ENCODE assay signal across 21 mouse cellular contexts in the genomic region with DNA sequence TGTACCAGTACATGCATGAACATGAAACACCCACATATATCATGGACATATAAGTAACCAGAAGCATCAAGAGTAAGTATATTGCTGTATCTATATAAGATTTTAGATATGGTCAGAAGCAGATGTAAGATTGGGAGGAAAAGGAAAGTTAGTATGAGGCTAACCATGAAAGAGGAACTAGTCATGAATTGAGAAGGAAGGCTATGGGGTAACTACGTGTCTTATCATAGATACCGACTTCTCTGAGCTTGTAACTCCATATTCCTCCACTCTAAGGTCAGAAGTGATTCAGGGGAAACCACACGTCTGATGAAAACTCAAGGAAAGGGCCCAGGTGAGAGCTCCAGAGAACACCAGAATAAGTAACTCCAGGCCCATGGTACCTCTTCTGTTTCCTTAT. TPM values are rescaled to one million over a fixed set of nuclear protein-coding genes. Genes with fewer than 3 reads are reported as not detected.
DNase-seq lines count a peak whose midpoint lies in the region; ATAC-seq and TF ChIP-seq lines count a peak whose summit lies in the region.
"Had no signal": no experiment of that assay in that cellular context is flagged by ENCODE, and none has a peak within 500 bp of the region (broad histone marks: within the 10 kb centered on the region; RNA-seq: fewer than 3 reads in every experiment).

No protein-coding gene starts in this region.

- ATAC-seq in common myeloid progenitor, adult 5-6 weeks (replicated peaks; ENCODE audit: low read depth, poor library complexity, severe bottlenecking): peak; percentile 16; the same call in 1 of the 2 replicates
- ATAC-seq in liver, embryonic 15.5 days (ENCODE audit: insufficient read depth): no peak
- ATAC-seq: forebrain, embryonic 15.5 days; intestine, embryonic 15.5 days had no signal

- TF ChIP-seq CTCF in spleen, adult 2 months (IDR thresholded peaks at IDR 0.05; ENCODE audit: extremely low read depth, insufficient read depth, insufficient read length, insufficient replicate concordance): no peak

- H3K4me2 ChIP-seq in liver, embryonic 15.5 days: peak overlapping the region; percentile 74
- H3K4me2 ChIP-seq: embryonic facial prominence, embryonic 12.5 days; forebrain, embryonic 15.5 days; heart, embryonic 11.5 days; hindbrain, embryonic 13.5 days; intestine, embryonic 15.5 days; midbrain, embryonic 11.5 days had no signal

- no peak for DNase-seq in spleen, adult 2 months (ENCODE audit: low read depth in 1 of 2, low spot score in 2 of 2)
- no peak for DNase-seq in spleen, postnatal 10 days (ENCODE audit: low spot score in 2 of 2)
- peak; percentile 59 for DNase-seq in splenic B cell, adult 2 months (ENCODE audit: low read depth, low spot score)
- no peak for DNase-seq in embryo, embryonic 11 days
- DNase-seq in layer of hippocampus, adult 8-10 months (ENCODE audit: low spot score in 2 of 2): no peak
- DNase-seq in cerebellum, adult 11-12 months: no peak
- DNase-seq: adrenal gland, postnatal 25 days; cerebellum, adult 8-10 months; heart, postnatal 10 days; kidney, adult 9 months; kidney, postnatal 36 days; left cerebral cortex, postnatal 4 days; thymus, postnatal 36 days had no signal

- H3K27me3 ChIP-seq in spleen, adult 2 months (ENCODE audit: control insufficient read depth, insufficient read depth, low read length): no peaks in the 10 kb centered on the region
- H3K27me3 ChIP-seq in liver, embryonic 15.5 days: no peaks in the 10 kb centered on the region
- no peaks in the 10 kb centered on the region for H3K27me3 ChIP-seq in splenic B cell, adult 2 months (ENCODE audit: control insufficient read depth, insufficient read depth, low read length, poor library complexity, severe bottlenecking)
- H3K27me3 ChIP-seq: embryonic facial prominence, embryonic 12.5 days; forebrain, embryonic 15.5 days; hindbrain, embryonic 13.5 days; intestine, embryonic 15.5 days had no signal

- no peak overlapping the region for H3K4me3 ChIP-seq in spleen, adult 2 months (ENCODE audit: extremely low read depth, insufficient read depth, insufficient read length)
- peak overlapping the region; percentile 89 for H3K4me3 ChIP-seq in liver, embryonic 15.5 days (replicated peaks)
- H3K4me3 ChIP-seq: embryonic facial prominence, embryonic 12.5 days; forebrain, embryonic 15.5 days; hindbrain, embryonic 13.5 days; intestine, embryonic 15.5 days had no signal

- TF ChIP-seq POLR2A in spleen, adult 2 months (IDR thresholded peaks at IDR 0.05; ENCODE audit: low read depth, low read length): no peak

- peaks cover 18% of the 10 kb centered on the region for H3K4me1 ChIP-seq in spleen, adult 2 months (ENCODE audit: control insufficient read depth, insufficient read depth, insufficient read length)
- peaks cover 39% of the 10 kb centered on the region for H3K4me1 ChIP-seq in liver, embryonic 15.5 days (replicated peaks)

- H3K9ac ChIP-seq in liver, embryonic 15.5 days: peak overlapping the region; percentile 99
- H3K9ac ChIP-seq: embryonic facial prominence, embryonic 12.5 days; forebrain, embryonic 15.5 days; hindbrain, embryonic 13.5 days; intestine, embryonic 15.5 days had no signal

- no peaks in the 10 kb centered on the region for H3K36me3 ChIP-seq in spleen, adult 2 months (ENCODE audit: control insufficient read depth, insufficient read depth, low read length)
- H3K36me3 ChIP-seq in liver, embryonic 15.5 days (replicated peaks): 0 out of 2 replicates have a peak, but pooled peaks cover under 1% of the 10 kb centered on the region
- no peaks in the 10 kb centered on the region for H3K36me3 ChIP-seq in splenic B cell, adult 2 months (ENCODE audit: control insufficient read depth, insufficient read depth, low read length, poor library complexity, severe bottlenecking)
- H3K36me3 ChIP-seq: embryonic facial prominence, embryonic 12.5 days; forebrain, embryonic 15.5 days; hindbrain, embryonic 13.5 days; intestine, embryonic 15.5 days had no signal

- 12% methylated on average over 3 of the region's 3 CpGs for WGBS in spleen, adult 2 months
- 7% methylated on average over 3 of the region's 3 CpGs for WGBS in liver, embryonic 15.5 days (ENCODE audit: insufficient replicate concordance)

- H3K27ac ChIP-seq in spleen, adult 2 months (ENCODE audit: insufficient read depth, low read length): peak overlapping the region; percentile 100
- H3K27ac ChIP-seq in liver, embryonic 15.5 days (replicated peaks): peak overlapping the region; percentile 100
- H3K27ac ChIP-seq: embryonic facial prominence, embryonic 12.5 days; forebrain, embryonic 15.5 days; hindbrain, embryonic 13.5 days; intestine, embryonic 15.5 days had no signal

- no peaks in the 10 kb centered on the region for H3K9me3 ChIP-seq in liver, embryonic 15.5 days (replicated peaks)
- H3K9me3 ChIP-seq: embryonic facial prominence, embryonic 12.5 days; forebrain, embryonic 15.5 days; hindbrain, embryonic 13.5 days; intestine, embryonic 15.5 days had no signal

RNA-seq across cellular contexts. Expression of gene Cd47, which starts 52.6 kb away (rescaled TPM):
- 56.8 and 83.9 TPM in 2 replicates for polyA plus RNA-seq in spleen, adult 2 months (2012; rRNA removed)
- total RNA-seq in common myeloid progenitor, adult 5-6 weeks (2017): 237 and 246 TPM in 2 replicates
- 266 and 301 TPM in 2 replicates for polyA plus RNA-seq in liver, embryonic 15.5 days (2015; fragmentation: Nextera tagmentation; extraction: Ambion mirVana)
- total RNA-seq in layer of hippocampus, adult 8-10 months (2022): 100 to 1,000 TPM; 206 to 235 (median 218) TPM
